Mouse (Mus musculus): ENCODE results near the gene Ttc21a.

DNA sequence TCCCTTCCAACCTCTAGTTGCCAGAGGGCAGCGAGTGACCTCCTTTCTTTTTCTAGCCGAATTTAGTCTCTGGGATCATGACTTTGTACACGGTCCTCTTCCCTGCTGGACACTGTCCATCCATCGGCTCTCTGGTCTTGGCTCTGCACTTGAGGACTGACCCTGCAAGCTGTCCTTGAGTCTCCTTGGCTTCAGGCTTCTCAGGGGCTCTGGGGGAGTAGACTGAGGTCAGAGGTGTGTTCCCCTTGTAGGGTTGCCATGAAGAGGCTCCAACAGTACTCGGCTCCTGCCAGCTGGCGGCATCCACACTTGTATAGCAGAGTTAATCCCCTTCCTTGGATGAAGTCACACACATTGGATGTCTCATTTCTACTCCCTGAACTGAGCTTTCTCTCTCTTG lies 62.2 kb downstream of the Ttc21a start:
- TF ChIP-seq EP300 (IDR thresholded peaks at IDR 0.05): no peak
- TF ChIP-seq CTCF (IDR thresholded peaks at IDR 0.05): no peak
